Mouse (Mus musculus): Measurements from ENCODE around the gene Olfr1448. TPM values are rescaled to one million over a fixed set of nuclear protein-coding genes. Genes with fewer than 3 reads are reported as not detected.

Olfr1448 gene
- total and polyA plus RNA-seq, 3 experiments = not detected

Other genes with a start within 250 kb of the Olfr1448 start
- not detected in 2 replicates for gene Olfr1443, start 246.3 kb downstream of the Olfr1448 start, total RNA-seq (2012; rRNA removed)
- not detected for gene Olfr1443, start 246.3 kb downstream of the Olfr1448 start, polyA plus RNA-seq (2012; ENCODE audit: insufficient read depth in 1 of 2, insufficient read length in 2 of 2, low read depth in 1 of 2, low replicate concordance in 2 of 2, missing spikeins in 1 of 2)
- gene Keg1, start 228.6 kb downstream of the Olfr1448 start, total RNA-seq (2012; rRNA removed) = not detected in 2 replicates
- not detected for gene Keg1, start 228.6 kb downstream of the Olfr1448 start, polyA plus RNA-seq (2012; ENCODE audit: insufficient read depth in 1 of 2, insufficient read length in 2 of 2, low read depth in 1 of 2, low replicate concordance in 2 of 2, missing spikeins in 1 of 2)
- 2.5 and 3.2 TPM in 2 replicates for gene Cntf, start 158.8 kb downstream of the Olfr1448 start, total RNA-seq (2012; rRNA removed)
- 1 to 10 TPM in 1 of 2 experiments, not detected in 1; 8.2 TPM for gene Cntf, start 158.8 kb downstream of the Olfr1448 start, polyA plus RNA-seq (2012; ENCODE audit: insufficient read depth in 1 of 2, insufficient read length in 2 of 2, low read depth in 1 of 2, low replicate concordance in 2 of 2, missing spikeins in 1 of 2)
- gene Zfp91, start 128.3 kb downstream of the Olfr1448 start, total RNA-seq (2012; rRNA removed) = 31.6 and 32.3 TPM in 2 replicates
- 100 to 1,000 TPM in 1 of 2 experiments, 10 to 100 TPM in 1; 51.7 to 148 TPM for gene Zfp91, start 128.3 kb downstream of the Olfr1448 start, polyA plus RNA-seq (2012; ENCODE audit: insufficient read depth in 1 of 2, insufficient read length in 2 of 2, low read depth in 1 of 2, low replicate concordance in 2 of 2, missing spikeins in 1 of 2)
- 9.9 and 12.9 TPM in 2 replicates for gene Lpxn, start 128.2 kb downstream of the Olfr1448 start, total RNA-seq (2012; rRNA removed)
- gene Lpxn, start 128.2 kb downstream of the Olfr1448 start, polyA plus RNA-seq (2012; ENCODE audit: insufficient read depth in 1 of 2, insufficient read length in 2 of 2, low read depth in 1 of 2, low replicate concordance in 2 of 2, missing spikeins in 1 of 2) = 10 to 100 TPM in 1 of 2 experiments, not detected in 1; 12.3 TPM
- gene Gm5244, start 77.7 kb downstream of the Olfr1448 start, total RNA-seq (2012; rRNA removed) = not detected in 2 replicates
- under 1 TPM in 1 of 2 experiments, not detected in 1; 0.13 TPM for gene Gm5244, start 77.7 kb downstream of the Olfr1448 start, polyA plus RNA-seq (2012; ENCODE audit: insufficient read depth in 1 of 2, insufficient read length in 2 of 2, low read depth in 1 of 2, low replicate concordance in 2 of 2, missing spikeins in 1 of 2)
- gene Olfr1444, start 67.1 kb downstream of the Olfr1448 start, total RNA-seq (2012; rRNA removed) = not detected in 2 replicates
- gene Olfr1444, start 67.1 kb downstream of the Olfr1448 start, polyA plus RNA-seq (2012; ENCODE audit: insufficient read depth in 1 of 2, insufficient read length in 2 of 2, low read depth in 1 of 2, low replicate concordance in 2 of 2, missing spikeins in 1 of 2) = under 1 TPM in 1 of 2 experiments, not detected in 1; 0.04 TPM
- gene Olfr1445, start 40.6 kb downstream of the Olfr1448 start, total RNA-seq (2012; rRNA removed) = not detected in 2 replicates
- not detected for gene Olfr1445, start 40.6 kb downstream of the Olfr1448 start, polyA plus RNA-seq (2012; ENCODE audit: insufficient read depth in 1 of 2, insufficient read length in 2 of 2, low read depth in 1 of 2, low replicate concordance in 2 of 2, missing spikeins in 1 of 2)
- not detected in 2 replicates for gene Olfr1446, start 30.9 kb downstream of the Olfr1448 start, total RNA-seq (2012; rRNA removed)
- not detected for gene Olfr1446, start 30.9 kb downstream of the Olfr1448 start, polyA plus RNA-seq (2012; ENCODE audit: insufficient read depth in 1 of 2, insufficient read length in 2 of 2, low read depth in 1 of 2, low replicate concordance in 2 of 2, missing spikeins in 1 of 2)
- not detected in 2 replicates for gene Olfr1447, start 20.7 kb downstream of the Olfr1448 start, total RNA-seq (2012; rRNA removed)
- not detected for gene Olfr1447, start 20.7 kb downstream of the Olfr1448 start, polyA plus RNA-seq (2012; ENCODE audit: insufficient read depth in 1 of 2, insufficient read length in 2 of 2, low read depth in 1 of 2, low replicate concordance in 2 of 2, missing spikeins in 1 of 2)
- gene Olfr1449, start 6.4 kb upstream of the Olfr1448 start, total RNA-seq (2012; rRNA removed) = not detected in 2 replicates
- not detected for gene Olfr1449, start 6.4 kb upstream of the Olfr1448 start, polyA plus RNA-seq (2012; ENCODE audit: insufficient read depth in 1 of 2, insufficient read length in 2 of 2, low read depth in 1 of 2, low replicate concordance in 2 of 2, missing spikeins in 1 of 2)
- gene Olfr1450, start 25.8 kb upstream of the Olfr1448 start, total RNA-seq (2012; rRNA removed) = not detected in 2 replicates
- gene Olfr1450, start 25.8 kb upstream of the Olfr1448 start, polyA plus RNA-seq (2012; ENCODE audit: insufficient read depth in 1 of 2, insufficient read length in 2 of 2, low read depth in 1 of 2, low replicate concordance in 2 of 2, missing spikeins in 1 of 2) = not detected
- not detected in 2 replicates for gene Olfr1451, start 70.6 kb upstream of the Olfr1448 start, total RNA-seq (2012; rRNA removed)
- gene Olfr1451, start 70.6 kb upstream of the Olfr1448 start, polyA plus RNA-seq (2012; ENCODE audit: insufficient read depth in 1 of 2, insufficient read length in 2 of 2, low read depth in 1 of 2, low replicate concordance in 2 of 2, missing spikeins in 1 of 2) = not detected
- gene Olfr1453, start 103.9 kb upstream of the Olfr1448 start, total RNA-seq (2012; rRNA removed) = not detected in 2 replicates
- gene Olfr1453, start 103.9 kb upstream of the Olfr1448 start, polyA plus RNA-seq (2012; ENCODE audit: insufficient read depth in 1 of 2, insufficient read length in 2 of 2, low read depth in 1 of 2, low replicate concordance in 2 of 2, missing spikeins in 1 of 2) = not detected
- gene Olfr1454, start 136.2 kb upstream of the Olfr1448 start, total RNA-seq (2012; rRNA removed) = not detected in 2 replicates
- gene Olfr1454, start 136.2 kb upstream of the Olfr1448 start, polyA plus RNA-seq (2012; ENCODE audit: insufficient read depth in 1 of 2, insufficient read length in 2 of 2, low read depth in 1 of 2, low replicate concordance in 2 of 2, missing spikeins in 1 of 2) = not detected
- gene Olfr1457, start 173.5 kb upstream of the Olfr1448 start, total RNA-seq (2012; rRNA removed) = not detected in 2 replicates
- gene Olfr1457, start 173.5 kb upstream of the Olfr1448 start, polyA plus RNA-seq (2012; ENCODE audit: insufficient read depth in 1 of 2, insufficient read length in 2 of 2, low read depth in 1 of 2, low replicate concordance in 2 of 2, missing spikeins in 1 of 2) = not detected
- not detected in 2 replicates for gene Olfr1458, start 182.4 kb upstream of the Olfr1448 start, total RNA-seq (2012; rRNA removed)
- gene Olfr1458, start 182.4 kb upstream of the Olfr1448 start, polyA plus RNA-seq (2012; ENCODE audit: insufficient read depth in 1 of 2, insufficient read length in 2 of 2, low read depth in 1 of 2, low replicate concordance in 2 of 2, missing spikeins in 1 of 2) = not detected
- gene Olfr1459, start 225.1 kb upstream of the Olfr1448 start, total RNA-seq (2012; rRNA removed) = 1.5 and 1.9 TPM in 2 replicates
- gene Olfr1459, start 225.1 kb upstream of the Olfr1448 start, polyA plus RNA-seq (2012; ENCODE audit: insufficient read depth in 1 of 2, insufficient read length in 2 of 2, low read depth in 1 of 2, low replicate concordance in 2 of 2, missing spikeins in 1 of 2) = 1 to 10 TPM in 1 of 2 experiments, not detected in 1; 5.8 TPM
- not detected in 2 replicates for gene Olfr1461, start 238.6 kb upstream of the Olfr1448 start, total RNA-seq (2012; rRNA removed)
- not detected for gene Olfr1461, start 238.6 kb upstream of the Olfr1448 start, polyA plus RNA-seq (2012; ENCODE audit: insufficient read depth in 1 of 2, insufficient read length in 2 of 2, low read depth in 1 of 2, low replicate concordance in 2 of 2, missing spikeins in 1 of 2)